Comparison of ENCODE assay signal across 24 mouse cellular contexts in genomic region chr8:13272834-13273233, GRCm38 (mm10). TPM values are rescaled to one million over a fixed set of nuclear protein-coding genes. Genes with fewer than 3 reads are reported as not detected.
DNase-seq lines count a peak whose midpoint lies in the region; ATAC-seq and TF ChIP-seq lines count a peak whose summit lies in the region.
"Had no signal": no experiment of that assay in that cellular context is flagged by ENCODE, and none has a peak within 500 bp of the region (broad histone marks: within the 10 kb centered on the region; RNA-seq: fewer than 3 reads in every experiment).

No protein-coding gene starts in this region.

- no peak overlapping the region for H3K4me2 ChIP-seq in lung, embryonic 16.5 days (ENCODE audit: low read depth, low read length)
- H3K4me2 ChIP-seq: embryonic facial prominence, embryonic 13.5 days; embryonic facial prominence, embryonic 15.5 days; forebrain, embryonic 12.5 days had no signal

- no peak for TF ChIP-seq CTCF in lung, adult 2 months (IDR thresholded peaks at IDR 0.05; ENCODE audit: insufficient read depth, low read length)

- H3K4me1 ChIP-seq in lung, embryonic 16.5 days (replicated peaks; ENCODE audit: control insufficient read depth, insufficient read depth, low read length): no peaks in the 10 kb centered on the region
- no peaks in the 10 kb centered on the region for H3K4me1 ChIP-seq in lung, adult 2 months (ENCODE audit: control insufficient read depth, insufficient read depth, low read length)
- H3K4me1 ChIP-seq: embryonic facial prominence, embryonic 13.5 days; embryonic facial prominence, embryonic 15.5 days; forebrain, embryonic 10.5 days; forebrain, embryonic 12.5 days had no signal

- TF ChIP-seq POLR2A in lung, adult 2 months (IDR thresholded peaks at IDR 0.05; ENCODE audit: borderline replicate concordance, extremely low read depth, low read depth, low read length): no peak

- H3K9me3 ChIP-seq in lung, embryonic 16.5 days (ENCODE audit: control insufficient read depth, low read length): no peaks in the 10 kb centered on the region
- H3K9me3 ChIP-seq: embryonic facial prominence, embryonic 13.5 days; embryonic facial prominence, embryonic 15.5 days; forebrain, embryonic 10.5 days; forebrain, embryonic 12.5 days had no signal

- WGBS in lung, embryonic 16.5 days: 74% methylated on average over 5 of the region's 5 CpGs
- 79% methylated on average over 5 of the region's 5 CpGs for WGBS in lung, adult 2 months

- DNase-seq in lung, adult 2 months: no peak
- peak; percentile 13 for DNase-seq in lung, postnatal 10 days
- DNase-seq in lung, postnatal 25 days (ENCODE audit: low spot score): peak; percentile 59
- DNase-seq in urinary bladder, postnatal 14 days (ENCODE audit: low spot score): no peak
- no peak for DNase-seq in heart, postnatal 36 days
- DNase-seq: adrenal gland, adult 2 months; adrenal gland, postnatal 10 days; adrenal gland, postnatal 25 days; cerebellum, adult 11 months; cerebellum, adult 18-20 months; cerebellum, adult 8-10 months; cerebellum, adult 9-11 months; cerebellum, postnatal 14 days; cerebellum, postnatal 36 days; embryo, embryonic 11 days had no signal

- H3K27me3 ChIP-seq in lung, embryonic 16.5 days (ENCODE audit: control insufficient read depth, insufficient read depth, low read depth, low read length): no peaks in the 10 kb centered on the region
- H3K27me3 ChIP-seq: embryonic facial prominence, embryonic 13.5 days; embryonic facial prominence, embryonic 15.5 days; forebrain, embryonic 12.5 days had no signal

- no peak overlapping the region; the same call in 1 of the 2 replicates for H3K27ac ChIP-seq in lung, embryonic 16.5 days (ENCODE audit: low read length)
- H3K27ac ChIP-seq: embryonic facial prominence, embryonic 13.5 days; embryonic facial prominence, embryonic 15.5 days; forebrain, embryonic 10.5 days; forebrain, embryonic 12.5 days had no signal

- intact Hi-C loops in heart, postnatal 36 days (cut with DNase I): no loop called here

- H3K9ac ChIP-seq in lung, embryonic 16.5 days (ENCODE audit: low read length): no peak overlapping the region
- H3K9ac ChIP-seq: embryonic facial prominence, embryonic 13.5 days; embryonic facial prominence, embryonic 15.5 days; forebrain, embryonic 12.5 days had no signal

- H3K4me3 ChIP-seq in lung, embryonic 16.5 days (ENCODE audit: low read length): no peak overlapping the region
- no peak overlapping the region for H3K4me3 ChIP-seq in lung, adult 2 months (replicated peaks; ENCODE audit: extremely low read depth, low read depth, low read length)
- H3K4me3 ChIP-seq: embryonic facial prominence, embryonic 13.5 days; embryonic facial prominence, embryonic 15.5 days; erythroblast, embryonic 14.5 days; forebrain, embryonic 10.5 days; forebrain, embryonic 12.5 days had no signal

- peaks cover 16% of the 10 kb centered on the region for H3K36me3 ChIP-seq in lung, embryonic 16.5 days (ENCODE audit: control insufficient read depth, insufficient read depth, low read length)

- ATAC-seq in lung, embryonic 16.5 days (ENCODE audit: low read depth): peak; percentile 66
- ATAC-seq: forebrain, embryonic 14.5 days had no signal

RNA-seq across cellular contexts. Expression of gene Dcun1d2, which starts 15.1 kb away (rescaled TPM):
- polyA plus RNA-seq in lung, embryonic 16.5 days (2015; fragmentation: Nextera tagmentation; extraction: Ambion mirVana): 24.8 and 25.0 TPM in 2 replicates
- 19.7 and 23.3 TPM in 2 replicates for polyA plus RNA-seq in lung, adult 2 months (2012; rRNA removed)
- 10 to 100 TPM; 49.1 to 58.1 TPM for total RNA-seq in heart, postnatal 36 days (2021)

RNA-seq across cellular contexts. Expression of gene Tmco3, which starts 15.2 kb away (rescaled TPM):
- polyA plus RNA-seq in lung, embryonic 16.5 days (2015; fragmentation: Nextera tagmentation; extraction: Ambion mirVana): 35.7 and 41.3 TPM in 2 replicates
- polyA plus RNA-seq in lung, adult 2 months (2012; rRNA removed): 35.4 and 39.4 TPM in 2 replicates
- 10 to 100 TPM; 29.4 to 29.7 TPM for total RNA-seq in heart, postnatal 36 days (2021)

RNA-seq across cellular contexts. Expression of gene Adprhl1, which starts 18.9 kb away (rescaled TPM):
- 5.7 and 6.3 TPM in 2 replicates for polyA plus RNA-seq in lung, embryonic 16.5 days (2015; fragmentation: Nextera tagmentation; extraction: Ambion mirVana)
- polyA plus RNA-seq in lung, adult 2 months (2012; rRNA removed): 0.91 and 2.2 TPM in 2 replicates
- total RNA-seq in heart, postnatal 36 days (2021): 100 to 1,000 TPM; 573 to 582 TPM
- total RNA-seq: common myeloid progenitor, adult 5-6 weeks; MEL had no signal
- polyA plus RNA-seq: embryonic facial prominence, embryonic 13.5 days; erythroblast, embryonic 14.5 days; forebrain, embryonic 10.5 days; forebrain, embryonic 12.5 days; forebrain, embryonic 14.5 days had no signal

Comparison
In these comparisons a context has a peak if more than half of its experiments do, and no peak if none do; other contexts are left out.
1. DNase-seq: peak in lung, postnatal 10 days (single experiment) and lung, postnatal 25 days (single experiment); none in lung, adult 2 months (single experiment), urinary bladder, postnatal 14 days (single experiment) and heart, postnatal 36 days (0 of 2).